In genomic region chr4:28143165-28143564, GRCm38 (mm10) we compare ENCODE assay signal across 12 mouse cellular contexts.
DNase-seq lines count a peak whose midpoint lies in the region; ATAC-seq and TF ChIP-seq lines count a peak whose summit lies in the region.
"Had no signal": no experiment of that assay in that cellular context is flagged by ENCODE, and none has a peak within 500 bp of the region (broad histone marks: within the 10 kb centered on the region; RNA-seq: fewer than 3 reads in every experiment).

No protein-coding gene starts in this region.

- H3K4me2 ChIP-seq in hindbrain, embryonic 15.5 days, result peak overlapping the region; percentile 50
- peak overlapping the region; percentile 35 for H3K4me2 ChIP-seq in midbrain, embryonic 13.5 days (replicated peaks)
- H3K4me2 ChIP-seq: liver, embryonic 13.5 days had no signal

- peak; percentile 31 to 59 for DNase-seq in cerebellum, postnatal 14 days
- DNase-seq in cerebellum, adult 9-10 months, result no peak
- peak; percentile 39 for DNase-seq in brain, embryonic 18.5 days (ENCODE audit: low read depth, low spot score)
- DNase-seq in gastrocnemius, postnatal 4 days (ENCODE audit: low spot score in 2 of 2), result no peak
- DNase-seq in heart, adult 2 months, result no peak
- DNase-seq in urinary bladder, postnatal 14 days (ENCODE audit: low spot score), result no peak
- DNase-seq: gastrocnemius, postnatal 25 days; heart, postnatal 4 days; kidney, postnatal 25 days; liver, embryonic 13.5 days had no signal

- H3K27ac ChIP-seq in hindbrain, embryonic 15.5 days (replicated peaks), result peak overlapping the region; percentile 37; the same call in 1 of the 2 replicates
- H3K27ac ChIP-seq in midbrain, embryonic 13.5 days, result no peak overlapping the region
- H3K27ac ChIP-seq in heart, adult 2 months, result no peak overlapping the region
- H3K27ac ChIP-seq: liver, embryonic 13.5 days had no signal

- TF ChIP-seq POLR2A in heart, adult 2 months (IDR thresholded peaks at IDR 0.05; ENCODE audit: insufficient read depth, low read depth, low read length), result no peak

- TF ChIP-seq CTCF in heart, adult 2 months (IDR thresholded peaks at IDR 0.05), result no peak

- intact Hi-C loops in heart, adult 2 months (cut with DNase I), result no loop called here

- no peaks in the 10 kb centered on the region for H3K9me3 ChIP-seq in hindbrain, embryonic 15.5 days
- H3K9me3 ChIP-seq in midbrain, embryonic 13.5 days, result no peaks in the 10 kb centered on the region
- H3K9me3 ChIP-seq: liver, embryonic 13.5 days had no signal

- H3K36me3 ChIP-seq in hindbrain, embryonic 15.5 days, result no peaks in the 10 kb centered on the region
- H3K36me3 ChIP-seq in midbrain, embryonic 13.5 days, result no peaks in the 10 kb centered on the region
- H3K36me3 ChIP-seq in heart, adult 2 months (ENCODE audit: control insufficient read depth, insufficient read depth, low read length), result no peaks in the 10 kb centered on the region
- H3K36me3 ChIP-seq: liver, embryonic 13.5 days had no signal

- peak overlapping the region; percentile 30 for H3K4me3 ChIP-seq in hindbrain, embryonic 15.5 days
- peak overlapping the region; percentile 23 for H3K4me3 ChIP-seq in midbrain, embryonic 13.5 days (replicated peaks)
- no peak overlapping the region for H3K4me3 ChIP-seq in heart, adult 2 months
- H3K4me3 ChIP-seq: liver, embryonic 13.5 days had no signal

- ATAC-seq in hindbrain, embryonic 15.5 days (ENCODE audit: low FRiP score, low read depth), result peak; percentile 93
- ATAC-seq in midbrain, embryonic 13.5 days, result peak; percentile 97

- H3K9ac ChIP-seq in hindbrain, embryonic 15.5 days, result peak overlapping the region; percentile 9; the same call in 1 of the 2 replicates
- no peak overlapping the region for H3K9ac ChIP-seq in midbrain, embryonic 13.5 days (replicated peaks)
- H3K9ac ChIP-seq in heart, adult 2 months (ENCODE audit: low read depth, low read length), result no peak overlapping the region
- H3K9ac ChIP-seq: liver, embryonic 13.5 days had no signal

- 27% methylated on average over 8 of the region's 8 CpGs for WGBS in hindbrain, embryonic 15.5 days
- 43% methylated on average over 8 of the region's 8 CpGs for whole genome bisulfite sequencing in midbrain, embryonic 13.5 days
- WGBS in heart, adult 2 months, result 77% methylated on average over 8 of the region's 8 CpGs

- no peaks in the 10 kb centered on the region for H3K4me1 ChIP-seq in hindbrain, embryonic 15.5 days (replicated peaks)
- H3K4me1 ChIP-seq in midbrain, embryonic 13.5 days (replicated peaks), result 0 out of 2 replicates have a peak, but pooled peaks cover 4% of the 10 kb centered on the region
- H3K4me1 ChIP-seq in heart, adult 2 months (ENCODE audit: control insufficient read depth, insufficient read depth, low read length), result no peaks in the 10 kb centered on the region
- H3K4me1 ChIP-seq: liver, embryonic 13.5 days had no signal

- TF ChIP-seq EP300 in heart, adult 2 months (IDR thresholded peaks at IDR 0.05; ENCODE audit: insufficient read depth, low read depth, low read length), result no peak

- no peaks in the 10 kb centered on the region for H3K27me3 ChIP-seq in hindbrain, embryonic 15.5 days
- no peaks in the 10 kb centered on the region for H3K27me3 ChIP-seq in midbrain, embryonic 13.5 days
- no peaks in the 10 kb centered on the region for H3K27me3 ChIP-seq in heart, adult 2 months (ENCODE audit: control insufficient read depth, insufficient read depth, low read length)
- H3K27me3 ChIP-seq: liver, embryonic 13.5 days had no signal

- H3K79me2 ChIP-seq in heart, adult 2 months (replicated peaks; ENCODE audit: control insufficient read depth, insufficient read depth, low read length), result no peaks in the 10 kb centered on the region

Comparison
In these comparisons a context has a peak if more than half of its experiments do, and no peak if none do; other contexts are left out.
1. DNase-seq: peak in cerebellum, postnatal 14 days (2 of 2) and brain, embryonic 18.5 days (single experiment); none in cerebellum, adult 9-10 months (single experiment), gastrocnemius, postnatal 4 days (0 of 2), heart, adult 2 months (0 of 2) and urinary bladder, postnatal 14 days (single experiment).